Mouse (Mus musculus): Measurements from ENCODE around the gene Myo5a. TPM values are rescaled to one million over a fixed set of nuclear protein-coding genes. Genes with fewer than 3 reads are reported as not detected.

The Myo5a gene
- polyA plus RNA-seq, 1 experiment from 2014 or later, result 26.1 TPM

Other genes with a start within 250 kb of the Myo5a start
- 5.8 and 6.1 TPM in 2 replicates for gene Onecut1, start 209.1 kb upstream of the Myo5a start, polyA plus RNA-seq (2015; fragmentation: Nextera tagmentation; extraction: Ambion mirVana)
- gene Fam214a, start 118.1 kb upstream of the Myo5a start, polyA plus RNA-seq (2015; fragmentation: Nextera tagmentation; extraction: Ambion mirVana), result 22.7 and 25.3 TPM in 2 replicates
- 208 and 215 TPM in 2 replicates for gene Arpp19, start 33.4 kb upstream of the Myo5a start, polyA plus RNA-seq (2015; fragmentation: Nextera tagmentation; extraction: Ambion mirVana)
- gene Myo5c, start 161.0 kb downstream of the Myo5a start, polyA plus RNA-seq (2015; fragmentation: Nextera tagmentation; extraction: Ambion mirVana), result 0.26 and 0.53 TPM in 2 replicates
- 69.7 and 78.1 TPM in 2 replicates for gene Gnb5, start 235.3 kb downstream of the Myo5a start, polyA plus RNA-seq (2015; fragmentation: Nextera tagmentation; extraction: Ambion mirVana)

Data from midbrain, embryonic 16.5 days (tissue).